Mouse (Mus musculus): ENCODE data around the gene Ankrd44. TPM values are rescaled to one million over a fixed set of nuclear protein-coding genes. Genes with fewer than 3 reads are reported as not detected.
A peak's percentile ranks its signal among the peaks of the same experiment; 100 is the strongest.

Gene Ankrd44
- total RNA-seq, 2 experiments from 2014 or later = 14.6 to 21.7 TPM

DNA sequence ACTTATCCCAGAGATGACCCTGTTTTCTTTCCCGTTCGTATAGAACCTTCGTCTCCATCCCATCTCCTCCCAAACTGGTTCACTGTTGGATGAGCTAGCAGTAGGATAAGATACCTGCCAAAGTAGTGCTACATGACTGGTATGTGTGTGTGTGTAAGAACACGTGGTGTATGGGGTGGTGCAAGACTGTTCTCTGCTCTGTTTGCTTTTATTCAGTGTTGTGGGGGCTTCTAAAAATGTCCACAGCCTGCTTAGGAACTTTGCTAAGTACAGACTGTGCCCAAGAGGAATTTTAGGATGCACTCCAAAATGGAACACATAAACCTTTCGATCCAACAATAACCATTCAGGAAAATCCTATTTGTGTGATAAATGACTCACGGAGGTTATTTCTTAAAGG is 209.3 kb downstream of the Ankrd44 start:
- intact Hi-C loops (cut with DNase I) = no loop called here
- DNase-seq = no peak

DNA sequence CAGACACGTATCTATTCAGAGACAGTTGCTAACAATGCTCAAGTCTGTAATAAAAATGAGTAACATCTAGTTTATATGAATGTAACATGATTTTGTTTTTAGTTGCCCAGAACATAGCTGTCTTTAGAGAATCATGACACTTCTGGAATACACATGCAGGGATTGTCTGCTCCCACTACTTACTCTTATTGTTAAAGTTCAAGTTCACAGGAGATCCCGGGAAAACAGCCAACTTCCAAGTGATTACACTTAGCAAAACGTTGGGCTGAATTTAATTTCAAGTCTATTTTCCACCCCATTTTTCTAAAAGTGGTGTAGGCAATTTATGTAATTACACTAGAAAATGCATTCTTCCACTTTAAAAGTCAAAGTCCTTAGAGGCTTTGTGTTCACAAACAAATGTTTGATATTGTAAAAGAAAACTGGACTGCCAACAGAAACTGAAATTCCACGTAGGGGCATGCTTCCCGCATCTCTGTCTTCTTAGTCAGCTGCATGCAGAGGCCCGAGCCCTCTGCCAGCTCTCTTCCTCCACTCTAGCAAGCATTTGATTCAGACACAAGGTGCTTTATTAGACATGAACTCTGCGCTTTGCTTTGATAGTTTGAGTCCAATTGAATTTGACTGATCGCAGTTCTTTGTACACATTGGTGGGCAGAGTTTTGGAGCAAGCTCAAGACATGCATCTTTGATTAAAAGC is 211.0 kb downstream of the Ankrd44 start:
- peak; percentile 40 to 53 for DNase-seq
- intact Hi-C loops (cut with DNase I) = no loop called here

DNA sequence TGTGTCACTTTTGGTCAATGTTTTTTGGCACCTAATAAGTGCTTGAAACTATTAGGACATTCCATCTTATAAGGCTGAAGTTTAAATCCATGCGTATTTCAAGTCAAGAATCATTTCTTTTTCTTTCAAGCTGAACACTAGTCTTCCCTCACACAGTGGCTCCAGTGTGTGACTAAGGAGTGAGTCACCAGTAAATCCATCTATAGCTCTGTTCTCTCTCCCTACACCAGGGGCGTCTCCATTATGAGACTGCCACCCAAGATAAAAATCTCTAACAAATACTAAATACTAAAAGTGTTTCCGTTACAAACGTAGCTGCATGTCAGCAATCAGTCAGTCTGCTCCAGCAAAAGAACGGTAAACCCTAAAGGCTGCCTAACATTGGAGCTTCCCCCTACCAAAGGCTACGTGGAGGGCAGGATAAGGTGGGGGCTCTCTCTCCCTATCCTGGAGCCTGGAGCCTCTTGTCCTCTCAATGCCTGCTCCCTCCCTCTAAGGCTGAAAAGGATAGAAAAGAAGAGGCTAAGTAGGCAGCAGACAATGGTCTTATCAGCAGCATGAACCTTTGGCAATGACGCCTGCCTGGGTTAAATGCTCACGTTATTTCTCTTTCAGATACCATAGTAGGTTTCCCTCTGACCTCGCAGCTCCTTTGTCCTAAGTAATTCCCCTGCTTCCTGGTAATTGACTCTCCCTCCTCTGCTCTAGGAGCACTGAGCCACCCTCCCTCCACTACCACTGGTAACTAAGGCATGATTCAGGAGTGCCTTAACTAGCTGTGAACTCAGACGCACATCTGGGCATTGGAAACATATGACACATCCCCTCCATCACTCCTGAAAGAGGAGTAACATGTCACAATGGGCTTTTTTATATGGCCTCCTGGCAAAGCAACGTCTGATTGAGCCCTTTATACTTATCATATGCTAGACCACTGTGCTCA is 212.7 kb downstream of the Ankrd44 start:
- DNase-seq = no peak
- intact Hi-C loops (cut with DNase I) = no loop called here

DNA sequence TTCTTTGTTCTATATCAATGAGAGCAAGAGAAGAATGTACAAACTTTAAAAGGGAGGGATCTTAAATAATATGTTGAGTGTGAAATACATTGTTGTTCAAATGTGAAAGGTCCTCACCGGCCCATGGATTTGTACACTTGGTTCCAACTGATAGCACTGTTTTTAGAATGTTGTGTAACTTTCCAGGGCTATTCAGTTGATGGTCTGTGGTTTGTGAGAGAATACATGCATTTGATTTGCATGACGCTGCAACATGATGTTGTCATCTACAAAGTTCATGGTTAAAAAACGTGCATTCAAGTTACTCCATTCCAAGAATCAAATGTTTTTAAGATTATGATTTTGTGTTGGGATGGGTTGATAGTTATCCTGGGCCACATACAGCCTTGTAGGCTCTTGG is 214.6 kb downstream of the Ankrd44 start:
- no peak for DNase-seq
- intact Hi-C loops (cut with DNase I) = no loop called here

DNA sequence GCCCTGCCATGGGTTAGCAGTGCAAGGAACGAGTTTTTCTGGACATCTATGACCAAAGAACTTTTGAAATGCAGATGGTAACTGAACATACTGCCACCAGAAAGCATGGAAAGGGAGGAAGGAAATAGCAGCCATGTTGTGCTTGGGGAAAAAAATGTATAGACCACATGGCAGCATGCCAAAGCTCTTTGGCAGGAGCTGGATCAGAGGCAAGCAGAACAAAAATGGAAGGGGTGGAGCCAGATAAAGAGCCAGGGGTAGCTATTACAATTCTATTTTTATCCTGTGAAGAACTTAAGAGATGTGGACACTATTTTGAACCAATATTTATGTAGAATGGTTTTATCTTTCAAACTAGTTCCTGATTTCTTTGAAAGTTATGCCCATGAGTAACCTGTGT is 215.6 kb downstream of the Ankrd44 start:
- intact Hi-C loops (cut with DNase I) = no loop called here
- DNase-seq = peak; percentile 12 to 50

DNA sequence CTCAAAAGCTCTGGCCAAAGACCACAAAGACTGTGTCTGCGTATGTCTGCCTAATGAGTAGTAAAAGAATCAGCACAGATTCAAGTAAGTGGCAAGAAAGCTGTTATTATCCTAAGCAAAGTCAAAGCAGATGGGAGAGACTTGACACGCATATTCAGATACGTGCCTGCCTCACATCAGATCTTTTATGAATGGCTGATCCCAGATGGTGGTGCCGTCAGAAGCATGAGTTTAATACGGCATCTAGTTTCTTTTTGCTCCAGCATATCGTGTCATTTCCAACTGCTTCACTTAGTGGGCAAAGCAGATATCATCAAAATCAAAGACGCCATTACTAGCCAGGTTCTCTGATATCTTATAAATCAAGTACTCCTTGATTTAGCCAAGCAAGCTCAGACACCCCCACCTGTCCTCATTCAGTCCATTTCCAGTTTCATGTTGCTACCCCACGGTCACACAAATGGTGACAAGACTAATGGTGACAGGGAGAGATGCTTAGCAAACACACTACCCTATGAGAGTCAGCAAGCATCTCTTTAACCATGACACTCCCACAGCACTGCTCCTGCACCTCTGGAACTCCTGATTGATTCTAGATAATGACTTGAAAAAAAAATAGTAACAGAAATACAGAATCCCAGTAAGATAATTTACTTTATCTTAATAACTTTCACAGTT is 218.2 kb downstream of the Ankrd44 start:
- no peak for DNase-seq
- intact Hi-C loops (cut with DNase I) = no loop called here

DNA sequence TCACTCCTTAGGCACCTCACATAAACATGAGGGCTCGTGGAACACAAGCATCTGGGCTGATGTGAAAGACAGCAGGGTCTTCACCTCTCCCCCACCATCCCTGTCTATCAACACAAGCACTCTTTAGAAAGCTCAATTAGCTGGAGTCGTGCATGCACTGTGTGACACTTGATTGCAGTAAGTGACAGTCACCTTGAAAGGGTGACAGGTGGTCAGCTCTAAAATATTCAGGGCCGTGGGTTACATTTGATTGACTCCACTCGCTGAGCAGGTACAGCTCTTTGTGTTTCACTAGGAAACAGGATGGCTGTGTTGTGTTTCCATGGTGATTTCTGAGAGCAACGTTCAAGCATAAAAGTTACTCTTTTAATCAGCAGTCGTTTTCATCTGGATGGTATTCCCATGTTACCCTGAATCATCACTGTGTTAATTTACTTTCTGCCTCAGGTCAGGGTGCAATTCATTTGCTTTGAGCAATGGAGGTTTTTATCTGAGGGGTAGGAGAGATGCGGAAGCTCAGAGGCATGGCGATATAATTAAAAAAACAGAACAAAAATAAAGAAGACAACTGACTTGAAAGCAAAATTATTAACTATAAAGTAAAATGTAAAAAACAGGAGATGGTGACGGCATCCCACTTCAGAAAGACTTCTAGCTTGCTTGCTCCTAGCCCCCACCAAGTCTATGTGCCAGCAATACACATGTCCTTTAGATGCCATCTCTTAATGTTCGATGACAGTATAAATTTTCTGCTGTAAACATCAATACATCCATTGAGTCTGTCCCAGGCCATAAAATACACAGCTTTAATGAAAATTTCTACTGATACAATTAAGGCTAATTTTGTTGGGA is 218.9 kb downstream of the Ankrd44 start:
- no peak for DNase-seq
- intact Hi-C loops (cut with DNase I) = no loop called here

DNA sequence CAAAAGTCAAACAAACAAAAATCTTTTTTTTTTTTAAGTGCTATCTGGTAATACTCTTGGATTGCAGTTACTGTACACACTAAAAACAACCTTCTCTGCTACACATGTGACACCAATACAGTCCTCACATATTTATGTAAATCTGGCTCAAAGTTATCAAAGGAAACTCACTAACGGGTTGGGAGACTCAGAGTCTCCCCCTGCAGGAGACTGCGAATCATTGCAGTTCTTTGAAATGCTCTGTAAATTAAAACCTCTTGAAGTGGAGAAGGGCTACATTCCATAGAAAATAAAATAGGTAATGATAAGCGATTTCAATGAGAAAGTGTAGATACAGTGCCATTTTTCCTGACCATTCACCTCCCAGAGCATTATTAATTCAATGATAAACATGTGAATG is 219.6 kb downstream of the Ankrd44 start:
- intact Hi-C loops (cut with DNase I) = no loop called here
- DNase-seq = no peak

DNA sequence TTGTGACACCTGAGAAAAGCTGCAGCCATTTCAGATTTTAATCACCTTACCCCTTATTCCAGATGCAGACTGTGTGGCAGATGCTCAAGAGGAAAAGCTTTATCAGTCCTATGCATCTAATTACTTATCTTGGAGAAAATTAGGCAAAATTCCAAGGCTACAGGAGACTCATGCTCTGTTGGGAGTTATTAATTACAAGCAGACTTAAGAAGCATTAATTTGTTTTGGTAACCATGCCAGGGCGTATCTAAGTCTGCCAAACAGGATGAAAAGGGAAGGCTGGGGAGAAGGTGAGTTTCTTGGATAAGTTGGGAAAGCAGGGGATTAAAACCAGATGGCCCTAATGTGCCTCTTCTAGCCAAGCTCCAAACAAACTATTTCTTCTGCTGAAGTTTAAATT is 222.7 kb downstream of the Ankrd44 start:
- no peak for DNase-seq
- intact Hi-C loops (cut with DNase I) = loop anchor here (5.0 kb wide), 1 partner anchor 36 kb away; no protein-coding TSS in a partner anchor

DNA sequence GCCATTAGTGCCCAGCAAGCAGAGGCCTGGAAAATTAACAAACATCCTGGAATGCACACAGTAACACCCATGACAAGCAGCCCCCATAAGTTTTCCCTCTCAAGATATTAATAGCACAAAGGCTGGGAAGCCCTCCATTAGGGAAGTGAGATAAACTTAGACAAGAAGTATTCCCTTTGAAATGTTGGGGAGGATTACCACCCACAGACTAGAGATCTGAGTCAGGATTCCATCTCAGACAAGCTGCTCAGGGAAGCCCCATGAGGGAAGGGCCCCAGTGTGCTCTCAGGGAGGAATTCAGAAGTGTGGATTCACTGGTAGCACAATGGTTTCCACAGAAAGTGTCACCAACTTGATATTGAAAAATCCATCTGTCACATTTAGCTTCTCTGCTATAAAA is 223.3 kb downstream of the Ankrd44 start:
- intact Hi-C loops (cut with DNase I) = loop anchor here (5.0 kb wide), 1 partner anchor 36 kb away; no protein-coding TSS in a partner anchor
- no peak for DNase-seq

DNA sequence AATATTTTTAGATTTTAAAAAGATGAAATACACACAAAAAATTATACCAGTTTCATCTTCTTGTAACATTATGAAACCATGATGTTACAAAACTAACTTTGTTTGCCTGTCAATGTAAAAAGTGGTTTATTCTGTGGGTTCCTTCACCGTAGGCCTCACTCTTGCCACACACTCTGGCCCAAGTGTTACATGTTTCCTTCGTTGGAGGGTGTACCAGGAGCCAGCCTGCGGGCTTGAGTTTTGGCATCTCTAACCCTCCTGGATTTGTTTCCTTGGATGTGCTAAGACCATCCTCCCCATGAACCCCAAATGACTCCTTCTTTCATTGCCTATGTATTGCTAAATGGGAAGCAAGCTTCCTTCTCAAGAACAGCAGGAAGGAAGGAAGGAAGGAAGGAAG is 230.8 kb downstream of the Ankrd44 start:
- intact Hi-C loops (cut with DNase I) = no loop called here
- no peak for DNase-seq

DNA sequence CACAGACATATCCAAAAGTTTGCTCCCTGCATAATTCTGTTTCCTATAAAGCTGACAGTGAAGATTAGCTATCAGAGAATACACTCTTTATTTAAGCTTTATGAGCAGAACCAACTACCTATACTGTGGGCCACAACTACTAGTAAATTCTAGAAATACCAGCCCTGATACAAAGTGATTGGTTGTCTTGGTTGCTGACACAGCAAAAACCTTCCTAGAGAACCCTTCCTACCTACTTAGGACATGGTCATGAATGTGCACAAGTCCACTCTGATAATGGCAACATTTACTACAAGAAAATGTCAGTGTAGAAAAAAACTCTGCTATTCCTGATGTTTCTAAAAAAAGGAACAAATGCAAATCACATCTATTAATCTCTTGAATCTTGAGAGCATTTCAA is 234.4 kb downstream of the Ankrd44 start:
- intact Hi-C loops (cut with DNase I) = no loop called here

DNA sequence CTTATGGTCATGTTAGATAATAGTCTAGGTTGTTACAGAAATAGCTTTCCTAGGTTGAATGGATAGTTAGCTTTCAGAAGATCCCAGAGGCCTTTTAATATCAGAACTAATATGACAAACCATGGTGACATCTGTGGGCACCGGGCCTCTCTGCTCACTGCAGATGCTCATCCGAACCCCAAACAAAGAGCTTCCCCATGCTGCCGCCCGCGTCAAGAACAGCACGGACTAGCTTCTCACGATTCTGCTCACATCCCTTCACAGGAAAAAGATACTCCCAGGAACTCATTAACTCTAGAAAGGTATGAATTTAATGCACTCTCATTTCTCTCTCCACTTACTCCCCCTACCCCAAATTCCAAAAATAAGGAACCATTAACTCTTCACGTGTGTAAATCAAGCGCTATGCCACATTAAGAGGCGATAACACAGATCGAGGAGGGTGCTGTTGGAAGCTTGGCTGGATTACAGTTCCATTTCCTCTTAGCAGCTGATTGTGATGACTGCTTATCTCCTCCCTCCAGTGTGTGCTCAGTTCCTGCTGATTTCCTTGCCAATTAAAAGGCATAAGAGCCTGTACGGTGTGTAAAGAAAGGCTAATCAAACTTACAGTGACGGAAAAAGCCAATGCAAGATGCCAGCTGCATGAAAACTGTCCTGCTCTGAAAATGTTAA is 235.8 kb downstream of the Ankrd44 start:
- DNase-seq = peak; percentile 32 to 37
- intact Hi-C loops (cut with DNase I) = no loop called here

More for the DNA sequence above, 234.4 kb downstream of the Ankrd44 start:
- no peak for DNase-seq

DNA sequence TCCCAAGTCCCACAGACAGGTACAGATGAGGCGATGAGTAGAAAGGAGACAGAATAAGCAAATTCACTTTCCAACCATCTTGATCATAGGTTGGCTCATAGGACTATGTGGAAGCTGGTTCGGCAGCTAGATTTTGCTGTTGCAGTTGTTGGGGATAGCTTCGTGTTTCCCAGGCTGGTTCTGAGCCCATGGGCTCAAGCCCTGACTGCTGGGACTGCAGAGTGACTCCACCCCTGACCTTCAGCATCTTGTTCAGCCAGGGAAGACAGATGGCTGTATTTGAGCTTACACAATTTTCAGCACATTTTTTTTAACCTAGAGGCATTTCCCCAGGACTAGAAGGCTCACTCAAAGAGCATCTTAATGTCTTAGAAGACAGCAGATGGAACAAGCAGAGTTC is 237.7 kb downstream of the Ankrd44 start:
- intact Hi-C loops (cut with DNase I) = no loop called here
- no peak for DNase-seq

DNA sequence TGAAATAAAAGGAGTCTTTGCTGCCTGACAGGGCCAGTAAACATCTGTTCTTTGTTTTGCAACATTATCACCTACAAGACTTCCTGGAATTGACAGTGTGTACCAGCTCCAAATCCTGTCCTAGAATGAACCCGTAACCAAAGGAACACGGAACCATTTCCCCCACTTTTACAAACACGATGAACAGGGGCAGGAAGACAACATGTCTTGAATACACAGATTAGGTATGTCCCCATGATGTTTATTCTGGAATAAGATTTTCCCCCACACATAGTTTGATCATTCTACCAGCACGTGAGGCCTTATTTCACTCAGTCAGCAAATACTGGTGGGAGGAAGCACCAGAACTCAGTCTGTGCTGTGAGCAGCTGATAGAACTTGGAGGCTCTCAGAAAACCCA is 241.9 kb downstream of the Ankrd44 start:
- intact Hi-C loops (cut with DNase I) = loop anchor here (5.0 kb wide), 1 partner anchor 148 kb away; no protein-coding TSS in a partner anchor
- DNase-seq = peak; percentile 46 to 53

DNA sequence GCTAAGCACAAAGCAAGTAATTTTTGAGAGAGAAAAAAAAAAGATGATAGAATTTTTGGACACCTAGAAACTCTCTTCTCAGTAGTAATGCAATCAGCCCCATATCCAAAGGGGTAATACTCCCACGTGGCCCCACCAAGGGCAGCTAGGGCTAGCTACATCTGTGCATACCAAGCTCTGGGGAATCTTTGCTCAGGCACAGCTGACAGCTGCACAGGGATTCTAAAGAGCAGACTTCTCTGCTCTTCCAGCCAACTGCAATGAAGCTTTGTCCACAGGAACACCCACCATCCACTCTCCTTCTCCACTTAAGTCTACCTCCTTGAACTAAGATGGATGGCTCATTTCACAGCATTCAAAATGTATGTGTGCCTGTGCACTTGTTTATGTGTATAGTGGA is 246.6 kb downstream of the Ankrd44 start:
- DNase-seq = no peak
- intact Hi-C loops (cut with DNase I) = no loop called here

DNA sequence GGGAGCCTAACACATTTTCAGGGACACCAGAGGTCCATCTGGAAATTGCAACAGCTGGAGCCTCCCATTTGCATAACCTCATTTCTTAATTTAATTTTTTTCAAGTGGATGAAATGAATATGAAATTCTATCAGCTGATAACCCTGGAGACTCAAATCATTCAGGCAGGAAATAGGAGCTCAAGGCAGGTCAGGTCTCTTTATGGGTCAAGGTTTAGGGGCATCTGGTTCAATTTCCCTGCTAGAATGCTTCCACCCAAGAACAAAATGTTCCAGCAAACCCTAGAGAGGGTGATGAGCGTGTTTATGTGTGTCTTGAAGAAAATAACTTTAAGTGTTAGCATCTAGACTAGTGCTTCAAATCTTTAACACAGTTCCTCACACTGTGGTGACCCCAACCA is 248.2 kb downstream of the Ankrd44 start:
- intact Hi-C loops (cut with DNase I) = no loop called here
- DNase-seq = no peak

DNA sequence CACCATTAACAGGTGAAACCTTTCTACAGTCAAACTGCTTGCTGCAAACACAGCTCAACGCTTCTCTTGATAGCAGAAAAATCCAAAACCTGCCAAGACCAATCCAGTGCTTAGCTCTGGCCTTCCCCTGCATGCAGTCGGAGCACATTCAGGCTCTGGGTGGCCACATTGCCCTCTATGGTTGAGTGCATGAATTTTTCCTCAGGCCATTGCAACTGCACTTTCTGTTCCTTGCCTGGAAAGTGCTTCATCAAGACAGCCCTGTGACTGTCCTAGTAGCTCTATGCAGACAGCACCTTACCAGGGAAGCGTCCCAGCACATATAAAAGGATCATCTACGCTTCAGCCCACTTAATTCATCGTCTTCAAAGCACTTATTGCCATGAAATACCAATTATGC is 250.7 kb downstream of the Ankrd44 start:
- intact Hi-C loops (cut with DNase I) = no loop called here
- DNase-seq = no peak

DNA sequence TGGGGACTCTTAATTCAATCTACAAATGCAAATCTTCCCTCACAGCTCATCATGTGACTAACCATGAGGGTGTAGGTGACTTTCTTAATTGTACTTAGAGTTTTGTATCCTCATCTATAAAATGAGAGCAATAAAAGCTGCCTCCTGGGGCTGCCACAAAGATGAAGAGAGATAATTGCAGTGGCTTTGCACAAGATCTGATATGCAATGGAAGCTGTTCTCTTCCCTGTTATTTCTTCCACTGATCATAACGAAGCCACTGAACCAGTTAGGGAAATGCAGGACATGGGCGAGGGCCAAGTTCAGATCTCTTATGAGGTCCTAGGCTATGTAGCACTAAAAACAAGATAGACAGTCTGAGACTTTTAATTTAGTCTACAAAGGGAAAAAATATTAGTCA is 258.2 kb downstream of the Ankrd44 start:
- intact Hi-C loops (cut with DNase I) = loop anchor here (1.0 to 5.0 kb wide), 5 partner anchors 34 to 311 kb away; partner anchors contain the start of gene Ankrd44
- no peak for DNase-seq

Data from heart, postnatal 10 days (tissue).